Mouse (Mus musculus): ENCODE measurements at regions not wholly inside any gene's neighbourhood (a gene's known extent, or its start where the extent isn't known, plus 50 kb on each side); places are given as distances from the start of the nearest gene placed in this dataset.

- no peak for DNase-seq (ENCODE audit: low read depth, low spot score)
- 63% methylated on average over 3 of the region's 3 CpGs for WGBS
Observed at GRCm38 (mm10) chr16:93207675-93208074, 381.7 kb upstream of the Runx1 start.

DNA sequence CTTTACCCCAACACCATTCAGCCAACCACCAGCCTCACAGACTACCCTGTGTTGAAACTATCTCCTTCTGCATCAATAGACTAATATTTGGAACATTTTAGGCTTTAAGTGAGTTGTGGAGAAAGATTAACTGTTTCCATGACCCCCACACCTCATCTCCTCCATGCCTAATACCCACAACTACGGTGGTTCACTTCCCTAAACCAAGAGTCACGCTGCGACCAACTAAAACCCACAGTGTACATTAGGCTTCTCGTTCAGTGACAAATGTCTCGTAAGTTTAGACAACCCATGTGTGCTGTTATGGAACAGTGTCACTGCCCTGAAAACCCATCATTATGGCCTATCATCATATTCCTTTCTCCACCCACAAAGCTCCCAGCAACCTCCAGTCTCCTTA is 381.3 kb upstream of the Runx1 start:
- DNase-seq (ENCODE audit: low read depth, low spot score), result no peak
- WGBS, result 96% methylated on average over 5 of the region's 5 CpGs

DNA sequence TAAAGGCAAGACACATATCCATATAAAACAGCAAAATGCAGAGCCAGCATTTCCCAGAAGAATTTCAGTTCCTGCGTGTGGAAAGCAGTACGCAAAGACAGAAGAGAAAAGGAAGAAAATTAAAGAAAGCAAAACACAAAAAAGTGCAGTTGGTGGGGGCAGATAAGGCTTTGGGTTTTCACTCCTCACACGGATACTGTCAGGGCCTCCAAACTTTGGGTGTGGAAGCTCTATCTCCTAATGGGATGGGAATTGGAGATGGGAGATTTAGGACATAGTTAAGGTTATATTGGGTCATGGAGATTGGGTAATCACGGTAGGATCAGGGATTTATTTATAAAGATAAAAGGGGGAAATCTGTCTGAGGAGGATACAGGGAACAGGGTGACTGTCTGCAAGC is 380.4 kb upstream of the Runx1 start:
- WGBS, result 77% methylated on average over 4 of the region's 4 CpGs
- no peak for DNase-seq (ENCODE audit: low read depth, low spot score)

DNA sequence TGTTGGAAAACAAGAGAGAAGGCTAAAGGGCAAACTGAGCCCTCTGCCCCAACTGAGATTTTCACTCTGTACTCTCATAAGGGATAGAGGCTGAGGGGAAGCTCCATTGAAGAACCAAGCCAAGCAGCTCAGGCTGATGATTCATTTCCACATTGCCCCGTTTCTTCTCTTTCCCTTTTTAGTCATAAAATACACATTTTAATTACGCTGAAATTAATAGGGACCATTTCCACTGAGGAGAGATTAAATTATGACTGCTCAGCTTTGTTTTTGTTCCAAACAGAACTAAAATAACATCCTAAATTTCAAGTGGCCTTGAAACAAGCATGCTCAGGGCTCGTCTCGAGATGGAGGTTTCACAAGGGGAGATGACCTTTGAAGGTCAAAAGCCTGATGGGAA is 378.7 kb upstream of the Runx1 start:
- DNase-seq (ENCODE audit: low read depth, low spot score), result no peak
- WGBS, result 58% methylated on average over 4 of the region's 4 CpGs

DNA sequence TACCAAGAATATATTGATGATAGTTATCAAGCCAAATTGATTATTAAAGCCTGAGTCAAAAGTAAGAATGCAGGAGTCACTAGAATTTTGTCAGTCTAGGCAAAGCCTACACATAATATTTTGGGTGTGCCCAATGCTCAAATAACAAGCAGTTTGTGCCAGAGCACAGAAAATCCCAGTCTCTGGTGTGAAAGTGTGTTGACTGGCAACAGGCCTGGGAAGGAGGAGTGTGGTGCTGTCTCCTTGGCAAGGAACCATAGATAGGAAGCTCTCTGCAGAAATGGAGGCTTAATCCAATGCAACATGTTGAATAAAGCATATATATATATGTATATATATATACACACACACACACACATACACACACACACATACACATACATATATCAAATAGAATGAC is 376.6 kb upstream of the Runx1 start:
- DNase-seq (ENCODE audit: low read depth, low spot score), result no peak

DNA sequence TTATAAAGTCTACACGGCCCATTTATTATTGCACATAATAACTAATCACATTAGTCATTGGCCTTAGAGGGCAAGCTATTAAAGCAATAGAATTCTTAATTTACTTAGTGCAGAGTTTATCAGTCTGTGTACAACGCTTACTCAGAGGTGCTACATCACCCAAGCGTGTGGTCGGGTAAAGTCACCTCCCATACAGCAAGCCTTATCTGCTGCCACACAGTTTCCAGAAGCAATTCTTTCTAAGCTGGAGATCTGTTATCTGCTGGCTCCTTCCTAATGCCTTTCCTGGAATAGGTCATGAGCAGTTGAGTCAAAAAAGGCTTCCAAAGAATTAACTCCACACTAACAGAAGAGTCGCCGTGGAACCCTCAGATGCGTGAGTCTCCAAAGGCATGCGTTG is 371.4 kb upstream of the Runx1 start:
- no peak for DNase-seq (ENCODE audit: low read depth, low spot score)
- WGBS, result 88% methylated on average over 8 of the region's 8 CpGs

- DNase-seq (ENCODE audit: low read depth, low spot score), result no peak
- 54% methylated on average over 7 of the region's 7 CpGs for WGBS
Observed at GRCm38 (mm10) chr16:93193921-93194481, 368.1 kb upstream of the Runx1 start.

GRCm38 (mm10) chr16:93193263-93193662 is 367.3 kb upstream of the Runx1 start:
- DNase-seq (ENCODE audit: low read depth, low spot score), result no peak
- 77% methylated on average over 6 of the region's 6 CpGs for WGBS

- WGBS, result 71% methylated on average over 9 of the region's 9 CpGs
- no peak for DNase-seq (ENCODE audit: low read depth, low spot score)
Observed at GRCm38 (mm10) chr16:93192651-93193173, 366.8 kb upstream of the Runx1 start.

- DNase-seq (ENCODE audit: low read depth, low spot score), result no peak
- 75% methylated on average over 5 of the region's 5 CpGs for WGBS
Observed at GRCm38 (mm10) chr16:93191174-93191573, 365.2 kb upstream of the Runx1 start.

DNA sequence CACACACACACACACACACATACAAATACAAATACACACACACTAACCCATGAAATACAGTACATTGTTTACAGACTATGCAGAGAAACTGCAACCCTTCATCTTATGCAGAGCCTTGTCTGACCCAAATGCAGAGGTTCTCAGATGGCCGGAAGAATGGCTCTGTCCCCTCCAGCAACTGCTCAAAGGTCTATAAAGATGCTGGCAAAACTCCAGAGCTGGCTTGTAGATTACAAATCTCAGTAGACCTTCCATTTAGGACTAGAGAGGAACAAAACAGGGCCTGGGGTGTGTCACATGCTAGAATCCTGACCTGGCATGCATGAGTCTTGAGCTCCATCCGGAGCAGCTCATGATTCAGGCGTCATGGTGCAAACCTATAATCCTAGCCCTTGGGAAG is 364.4 kb upstream of the Runx1 start:
- 37% methylated on average over 3 of the region's 3 CpGs for WGBS
- no peak for DNase-seq (ENCODE audit: low read depth, low spot score)

GRCm38 (mm10) chr16:93189875-93190274 is 363.9 kb upstream of the Runx1 start:
- no peak for DNase-seq (ENCODE audit: low read depth, low spot score)
- WGBS, result 54% methylated on average over 3 of the region's 3 CpGs

GRCm38 (mm10) chr16:93189412-93189811 is 363.5 kb upstream of the Runx1 start:
- no peak for DNase-seq (ENCODE audit: low read depth, low spot score)
- WGBS, result 80% methylated on average over 5 of the region's 5 CpGs

DNA sequence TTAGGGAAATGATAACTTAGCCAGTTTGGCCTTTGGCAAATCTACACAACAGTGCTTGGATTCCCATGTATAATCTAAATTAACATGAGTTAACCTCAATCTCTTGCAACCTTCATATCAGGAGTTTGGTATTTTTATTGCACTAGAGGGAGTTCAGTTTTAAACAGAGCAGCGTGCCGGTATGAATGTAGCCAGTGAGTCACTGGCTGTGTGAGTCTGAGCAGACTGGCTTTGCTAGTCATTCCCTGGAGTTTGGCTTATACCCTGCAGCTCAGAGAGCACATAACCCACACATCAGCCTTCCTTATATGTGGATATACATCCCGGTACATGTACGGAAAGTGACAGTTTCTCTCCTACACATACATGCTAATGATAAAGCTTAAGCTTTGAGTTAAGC is 360.6 kb upstream of the Runx1 start:
- no peak for DNase-seq (ENCODE audit: low read depth, low spot score)
- 47% methylated on average over 4 of the region's 4 CpGs for WGBS

DNA sequence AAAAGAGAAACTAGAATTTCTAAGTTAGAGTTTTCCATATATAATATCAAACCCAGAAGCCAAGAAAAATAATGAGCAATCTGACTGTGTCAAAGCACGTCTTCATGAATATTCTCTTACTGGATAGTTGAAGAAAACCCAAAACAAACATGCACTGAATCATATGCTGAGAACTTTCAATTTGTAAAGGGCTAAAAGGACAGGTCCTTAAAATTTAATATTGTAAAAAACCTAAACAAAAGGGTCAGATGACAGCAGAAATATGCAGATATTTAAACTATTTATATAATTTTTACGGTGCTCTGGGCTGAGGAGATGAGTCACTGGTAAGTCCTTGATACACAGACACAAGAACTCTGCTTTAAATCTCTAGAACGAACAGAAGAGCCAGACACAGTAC is 356.7 kb upstream of the Runx1 start:
- 50% methylated on average over 3 of the region's 3 CpGs for WGBS
- no peak for DNase-seq (ENCODE audit: low read depth, low spot score)

DNA sequence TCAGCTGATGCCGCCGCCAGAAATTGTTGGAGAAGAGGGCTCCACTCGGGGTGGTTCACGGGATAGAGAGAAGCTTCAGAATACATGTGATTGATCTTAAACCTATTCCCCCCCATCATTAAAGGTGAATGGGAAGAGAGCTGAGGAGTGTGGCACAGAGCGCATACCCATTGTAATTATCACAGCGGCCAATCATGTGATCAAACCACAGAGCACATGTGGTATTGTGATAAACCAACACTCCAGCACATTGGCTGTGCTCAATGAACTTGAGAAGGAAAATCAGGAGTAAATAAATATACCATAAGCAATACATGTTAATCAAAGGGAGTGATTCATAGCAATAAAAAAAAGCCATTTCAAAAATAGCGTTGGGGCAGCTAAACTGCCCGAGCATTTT is 355.5 kb upstream of the Runx1 start:
- WGBS, result 86% methylated on average over 8 of the region's 8 CpGs

GRCm38 (mm10) chr16:93180213-93180612 is 354.3 kb upstream of the Runx1 start:
- WGBS, result 72% methylated on average over 5 of the region's 5 CpGs

More for the DNA sequence above, 355.5 kb upstream of the Runx1 start:
- DNase-seq (ENCODE audit: low read depth, low spot score), result no peak

GRCm38 (mm10) chr16:93166667-93167066 is 340.7 kb upstream of the Runx1 start:
- no peak for DNase-seq (ENCODE audit: low read depth, low spot score)
- 93% methylated on average over 3 of the region's 3 CpGs for WGBS

More at GRCm38 (mm10) chr16:93180213-93180612, 354.3 kb upstream of the Runx1 start:
- no peak for DNase-seq (ENCODE audit: low read depth, low spot score)

DNA sequence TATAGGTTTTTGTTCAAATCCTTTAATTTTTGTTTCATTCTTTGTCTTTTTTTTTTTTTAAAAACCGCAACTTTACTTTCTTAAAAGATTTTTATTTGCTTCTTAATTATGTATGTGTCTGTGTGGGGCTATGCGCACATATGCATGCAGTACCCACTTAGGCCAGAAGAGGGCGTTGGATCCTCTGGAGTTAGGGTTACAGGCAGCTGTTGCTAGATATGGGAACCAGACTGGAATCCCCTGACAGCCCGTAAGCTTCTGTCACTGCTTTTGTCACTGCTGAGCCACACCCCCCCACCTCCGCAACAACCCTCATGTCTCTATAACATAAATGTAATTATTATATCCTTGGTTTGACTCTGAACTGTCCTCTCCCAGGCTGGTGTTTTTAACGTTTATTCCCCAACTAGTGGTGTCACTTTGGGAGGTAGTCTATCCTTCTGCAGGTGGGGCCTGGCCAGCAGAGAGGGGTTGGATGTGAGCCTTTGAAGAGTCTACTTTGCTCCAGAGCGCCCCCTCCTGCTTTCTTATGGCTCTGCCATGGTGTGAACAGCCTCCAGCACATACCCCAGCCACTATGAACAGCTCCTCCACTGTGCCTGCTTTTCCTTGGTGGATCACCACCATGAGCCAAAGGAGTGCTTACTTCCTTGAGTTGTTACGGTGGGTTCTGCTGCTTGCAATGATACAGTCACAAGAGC is 332.7 kb upstream of the Runx1 start:
- 83% methylated on average over 8 of the region's 8 CpGs for WGBS
- no peak for DNase-seq (ENCODE audit: low read depth, low spot score)

- no peak for DNase-seq (ENCODE audit: low read depth, low spot score)
- 78% methylated on average over 14 of the region's 14 CpGs for whole genome bisulfite sequencing
Observed at GRCm38 (mm10) chr16:93153545-93154329, 327.8 kb upstream of the Runx1 start.
